Mouse (Mus musculus) limb, embryonic 13.5 days (tissue): Measurements from ENCODE around the gene Crls1. TPM values are rescaled to one million over a fixed set of nuclear protein-coding genes. Genes with fewer than 3 reads are reported as not detected.

Experiments used
- ATAC-seq: fragments of 200-750 bp; cut with Nextera tagmentation; 2 replicates; pipeline ENCODE4 v1.8.0; 2017; ENCODE audit warnings: low read depth, moderate number of reproducible peaks, moderate TSS enrichment; ENCODE audit not compliant: low FRiP score
- H3K27ac ChIP-seq: fragments of 300-500 bp; sonication (generic); 2 replicates; pipeline ENCODE4 v1.5.1; 2015; ENCODE audit warnings: inconsistent platforms, mild to moderate bottlenecking, moderate library complexity
- H3K27me3 ChIP-seq: fragments of 300-500 bp; sonication (generic); 2 replicates; pipeline ENCODE4 v1.6.1; 2015; ENCODE audit warnings: mild to moderate bottlenecking, inconsistent platforms
- H3K36me3 ChIP-seq: fragments of 300-500 bp; sonication (generic); 2 replicates; pipeline ENCODE4 v1.6.1; 2015; ENCODE audit warnings: inconsistent platforms, mild to moderate bottlenecking, moderate library complexity
- H3K4me1 ChIP-seq: fragments of 300-500 bp; sonication (generic); 2 replicates; pipeline ENCODE4 v1.6.1; 2015; ENCODE audit warnings: inconsistent platforms
- H3K4me2 ChIP-seq: fragments of 300-500 bp; sonication (generic); replicated peaks from 2 replicates; pipeline ENCODE4 v1.6.1; 2015; ENCODE audit warnings: inconsistent platforms, mild to moderate bottlenecking, moderate library complexity
- H3K4me3 ChIP-seq: fragments of 300-500 bp; sonication (generic); 2 replicates; pipeline ENCODE4 v1.5.1; 2015; ENCODE audit warnings: moderate library complexity, mild to moderate bottlenecking, inconsistent platforms
- H3K9ac ChIP-seq: fragments of 300-500 bp; sonication (generic); 2 replicates; pipeline ENCODE4 v1.6.1; 2015; ENCODE audit warnings: mild to moderate bottlenecking, inconsistent platforms
- H3K9me3 ChIP-seq: fragments of 300-500 bp; sonication (generic); 2 replicates; pipeline ENCODE4 v1.6.1; 2016; ENCODE audit warnings: inconsistent platforms
- WGBS: fragments of 180-500 bp; shearing (Covaris S2); methylation state at CpG from one replicate; pipeline ENCODE4 v1.1.7; 2015; 5-methylcytosine and 5-hydroxymethylcytosine counted together
- polyA plus RNA-seq: library from polyadenylated mRNA; unstranded; fragments of >200 nt; fragmentation: Nextera tagmentation; extraction: Ambion mirVana; gene quantifications from 2 replicates; pipeline ENCODE4 v1.2.1, GENCODE M21; 2015

Crls1 gene
- polyA plus RNA-seq, result 14.9 and 20.5 TPM in 2 replicates

DNA sequence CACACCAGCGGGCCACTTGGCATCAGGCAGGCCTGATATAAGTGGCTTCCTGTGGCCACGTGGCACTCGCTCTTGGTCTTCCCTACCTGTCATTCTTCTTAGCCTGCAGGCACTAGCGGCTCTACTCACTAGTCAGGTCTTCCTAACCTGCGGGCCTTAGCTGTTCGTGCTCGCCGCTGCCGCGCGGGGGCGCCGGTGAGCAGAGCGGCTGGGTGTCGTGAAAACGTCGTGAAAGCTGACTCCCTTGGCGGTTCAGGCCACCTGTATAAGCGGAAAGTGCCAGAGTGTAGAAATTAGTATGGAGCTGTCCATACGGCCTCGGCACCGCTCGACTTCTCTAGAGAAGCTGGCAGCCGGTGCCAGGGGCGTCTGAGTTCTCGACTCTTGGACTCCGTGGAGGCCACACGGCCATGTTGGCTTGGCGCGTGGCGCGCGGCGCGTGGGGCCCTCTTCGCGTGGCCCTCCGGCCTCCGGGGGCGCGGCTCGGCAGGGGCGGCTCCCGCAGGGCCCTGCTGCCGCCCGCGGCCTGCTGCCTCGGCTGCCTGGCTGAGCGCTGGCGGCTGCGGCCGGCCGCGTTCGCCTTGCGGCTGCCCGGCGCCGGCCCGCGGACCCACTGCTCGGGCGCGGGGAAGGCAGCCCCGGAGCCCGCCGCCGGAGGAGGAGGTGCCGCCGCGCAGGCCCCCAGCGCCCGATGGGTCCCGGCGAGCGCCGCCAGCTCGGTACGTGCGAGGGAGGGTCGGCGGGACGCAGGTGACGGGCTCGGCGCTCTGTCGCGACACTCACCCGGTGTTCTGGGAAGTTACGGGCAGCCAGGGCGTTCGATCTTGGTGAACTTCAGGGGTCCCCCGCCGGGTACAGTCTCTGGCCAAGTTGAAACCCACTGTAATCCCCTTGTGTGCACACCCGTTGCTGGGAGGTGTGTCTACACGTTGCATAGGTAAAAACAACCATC lies at the start of gene Crls1:
TSS of gene Crls1 (plus strand) at position 260 of the 952 bp plus-strand sequence.
- H3K4me2 ChIP-seq, result peak within 1 kb of the TSS; percentile 78
- peaks cover 15% of the 10 kb centered on the region for H3K4me1 ChIP-seq
- ATAC-seq, result peak; percentile 92
- peak within 1 kb of the TSS; percentile 94 for H3K9ac ChIP-seq
- H3K9me3 ChIP-seq, result no peaks in the 10 kb centered on the region
- under 1% methylated on average over 96 of the region's 96 CpGs for WGBS
- H3K36me3 ChIP-seq, result peaks cover 22% of the 10 kb centered on the region
- no peaks in the 10 kb centered on the region for H3K27me3 ChIP-seq
- H3K4me3 ChIP-seq, result peak within 1 kb of the TSS; percentile 96
- peak within 1 kb of the TSS; percentile 76 for H3K27ac ChIP-seq

DNA sequence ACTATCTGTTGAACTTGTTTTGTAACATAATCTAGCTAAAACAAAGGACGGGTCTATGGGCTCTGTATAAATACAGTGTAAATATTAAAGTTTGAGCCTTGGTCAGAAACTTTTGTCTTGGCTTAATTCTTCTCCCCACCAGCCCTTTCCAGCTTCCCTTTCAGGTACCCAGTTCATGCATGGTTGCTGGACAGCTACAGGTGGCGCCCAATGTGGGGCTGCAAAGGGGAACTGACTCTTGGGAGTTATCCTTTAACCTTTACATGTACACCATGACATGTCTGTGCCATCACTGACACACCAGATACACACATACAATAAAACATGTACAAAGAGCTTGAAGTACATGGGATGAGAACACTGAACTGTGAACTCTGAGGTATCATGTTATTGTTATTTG lies 43.5 kb upstream of the Crls1 start:
- no peaks in the 10 kb centered on the region for H3K4me1 ChIP-seq
- H3K4me2 ChIP-seq, result no peak overlapping the region
- no peak for ATAC-seq
- peaks cover 49% of the 10 kb centered on the region for H3K36me3 ChIP-seq
- no peaks in the 10 kb centered on the region for H3K27me3 ChIP-seq
- no peak overlapping the region for H3K27ac ChIP-seq
- no peak overlapping the region for H3K9ac ChIP-seq
- H3K9me3 ChIP-seq, result 0 out of 2 replicates have a peak, but pooled peaks cover 3% of the 10 kb centered on the region
- WGBS, result 84% methylated on average over 2 of the region's 2 CpGs
- no peak overlapping the region for H3K4me3 ChIP-seq

DNA sequence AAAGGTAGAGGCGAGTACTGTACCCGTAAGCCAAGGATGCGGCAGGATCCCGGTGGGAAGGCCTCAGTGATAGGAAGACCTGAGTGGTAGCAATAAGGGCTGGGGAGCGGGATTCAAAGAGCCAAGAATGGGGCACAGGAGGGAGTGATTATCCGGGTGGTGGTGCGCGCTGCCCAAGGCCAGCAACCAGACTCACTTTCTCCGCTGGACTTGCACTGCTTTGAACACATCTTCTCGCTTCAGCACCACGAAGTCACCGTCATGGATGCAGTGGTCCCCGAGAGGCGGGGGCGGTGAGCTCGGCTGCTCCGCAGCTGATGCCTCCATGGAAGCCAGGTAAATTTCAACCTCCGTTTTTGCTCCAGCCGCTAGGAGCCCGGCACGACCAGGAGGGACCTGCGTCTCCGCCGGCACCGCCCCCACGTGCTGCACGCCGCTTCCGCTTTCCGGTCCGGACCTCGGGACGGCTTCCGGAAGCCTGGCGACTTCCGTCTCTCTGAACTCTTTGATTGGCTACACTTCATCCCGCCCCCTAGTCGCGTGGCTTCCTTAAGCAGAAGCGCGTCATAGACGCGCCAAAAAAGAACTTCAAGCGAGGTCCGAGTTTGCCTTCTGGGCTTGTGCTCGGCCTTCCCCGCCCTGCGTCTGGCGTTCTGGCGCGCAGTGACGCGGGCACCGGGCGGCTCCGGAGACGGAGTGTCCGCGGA lies 30.7 kb upstream of the Crls1 start, which contains the start of the genes Trmt6 and Mcm8:
TSS of gene Trmt6 (minus strand) at position 448 of the 707 bp plus-strand sequence.
TSS of gene Mcm8 (plus strand) at position 534 of the 707 bp plus-strand sequence.
- H3K27ac ChIP-seq, result peak within 1 kb of the TSS; percentile 65
- ATAC-seq, result peak; percentile 100
- H3K9ac ChIP-seq, result peak within 1 kb of the TSS; percentile 80
- peaks cover 26% of the 10 kb centered on the region for H3K36me3 ChIP-seq
- WGBS, result under 1% methylated on average over 59 of the region's 59 CpGs
- peak within 1 kb of the TSS; percentile 88 for H3K4me2 ChIP-seq
- H3K4me1 ChIP-seq, result peaks cover 12% of the 10 kb centered on the region
- no peaks in the 10 kb centered on the region for H3K9me3 ChIP-seq
- no peaks in the 10 kb centered on the region for H3K27me3 ChIP-seq
- peak within 1 kb of the TSS; percentile 80 for H3K4me3 ChIP-seq

DNA sequence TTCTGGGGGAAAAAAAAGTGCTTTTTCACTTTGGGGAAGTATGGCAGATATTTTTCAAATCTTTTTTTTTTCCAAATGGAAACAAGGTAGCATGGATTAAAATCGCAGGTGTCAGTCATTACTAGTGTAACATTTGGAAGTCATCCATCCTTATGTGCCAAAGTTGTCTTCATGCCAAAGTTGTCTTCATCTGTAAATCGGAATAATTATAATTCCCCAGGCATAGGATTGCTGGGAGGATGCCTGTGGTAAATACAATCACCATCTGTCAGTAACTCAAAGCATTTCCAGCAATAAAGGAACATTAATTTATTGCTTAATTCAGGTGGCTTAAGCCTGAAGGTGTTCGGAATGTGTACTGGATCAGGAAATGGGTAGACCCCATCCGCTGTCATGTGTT lies 5.4 kb upstream of the Crls1 start:
- H3K27ac ChIP-seq, result no peak overlapping the region
- H3K4me1 ChIP-seq, result no peaks in the 10 kb centered on the region
- no peak overlapping the region for H3K4me2 ChIP-seq
- H3K4me3 ChIP-seq, result no peak overlapping the region
- WGBS, result 89% methylated on average over 4 of the region's 4 CpGs
- H3K9ac ChIP-seq, result no peak overlapping the region
- ATAC-seq, result no peak
- H3K9me3 ChIP-seq, result no peaks in the 10 kb centered on the region
- peaks cover 22% of the 10 kb centered on the region for H3K36me3 ChIP-seq
- H3K27me3 ChIP-seq, result no peaks in the 10 kb centered on the region

DNA sequence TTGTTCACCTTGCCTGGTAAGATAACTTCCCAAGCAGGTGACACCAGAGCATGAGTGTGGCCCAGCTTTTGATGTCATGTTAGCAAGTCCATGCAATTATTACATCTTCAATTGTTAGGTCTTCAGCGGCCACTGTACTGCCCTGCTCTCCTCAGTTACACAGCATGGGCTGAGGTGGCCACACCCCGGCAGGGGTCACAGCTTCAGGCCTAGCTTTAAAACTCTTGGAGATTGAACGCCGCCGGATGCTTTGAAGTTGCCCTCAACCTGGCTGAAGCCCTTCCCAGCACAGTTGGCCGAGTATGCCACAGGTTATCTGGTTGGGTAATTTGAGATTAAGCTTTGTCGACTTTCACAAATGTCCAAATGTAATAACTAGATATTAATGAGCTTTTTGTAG lies 1.1 kb downstream of the Crls1 start:
- 21% methylated on average over 7 of the region's 7 CpGs for WGBS
- peaks cover 15% of the 10 kb centered on the region for H3K4me1 ChIP-seq
- H3K36me3 ChIP-seq, result peaks cover 29% of the 10 kb centered on the region
- H3K9me3 ChIP-seq, result no peaks in the 10 kb centered on the region
- peak overlapping the region; percentile 94 for H3K9ac ChIP-seq
- no peaks in the 10 kb centered on the region for H3K27me3 ChIP-seq
- ATAC-seq, result no peak
- peak overlapping the region; percentile 78 for H3K4me2 ChIP-seq
- peak overlapping the region; percentile 96 for H3K4me3 ChIP-seq
- H3K27ac ChIP-seq, result no peak overlapping the region

DNA sequence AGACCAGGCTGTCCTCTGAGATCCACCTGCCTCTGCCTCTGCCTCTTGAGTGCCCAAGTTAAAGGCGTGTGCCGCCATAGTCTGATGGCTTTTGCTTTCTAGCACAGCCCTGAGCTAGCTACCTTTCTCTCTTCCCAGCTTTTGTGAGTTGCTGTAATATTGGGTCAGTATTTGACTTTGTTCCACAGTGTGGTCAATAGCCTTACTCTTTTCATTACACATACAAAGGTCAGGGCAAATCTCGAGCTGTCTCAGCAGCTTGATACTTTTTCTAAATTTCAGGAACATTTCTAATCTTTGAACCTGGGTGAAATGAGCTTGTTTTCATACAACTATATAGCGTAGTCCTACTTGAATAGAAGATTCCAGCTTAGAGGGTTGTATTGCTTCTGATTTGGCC lies 1.9 kb downstream of the Crls1 start:
- H3K27me3 ChIP-seq, result no peaks in the 10 kb centered on the region
- H3K9ac ChIP-seq, result no peak overlapping the region; the same call in 1 of the 2 replicates
- H3K4me1 ChIP-seq, result peaks cover 15% of the 10 kb centered on the region
- peak overlapping the region; percentile 96 for H3K4me3 ChIP-seq
- H3K4me2 ChIP-seq, result peak overlapping the region; percentile 78
- H3K9me3 ChIP-seq, result no peaks in the 10 kb centered on the region
- no peak overlapping the region for H3K27ac ChIP-seq
- no peak for ATAC-seq
- H3K36me3 ChIP-seq, result peaks cover 37% of the 10 kb centered on the region
- WGBS, result 88% methylated on average over 4 of the region's 4 CpGs

DNA sequence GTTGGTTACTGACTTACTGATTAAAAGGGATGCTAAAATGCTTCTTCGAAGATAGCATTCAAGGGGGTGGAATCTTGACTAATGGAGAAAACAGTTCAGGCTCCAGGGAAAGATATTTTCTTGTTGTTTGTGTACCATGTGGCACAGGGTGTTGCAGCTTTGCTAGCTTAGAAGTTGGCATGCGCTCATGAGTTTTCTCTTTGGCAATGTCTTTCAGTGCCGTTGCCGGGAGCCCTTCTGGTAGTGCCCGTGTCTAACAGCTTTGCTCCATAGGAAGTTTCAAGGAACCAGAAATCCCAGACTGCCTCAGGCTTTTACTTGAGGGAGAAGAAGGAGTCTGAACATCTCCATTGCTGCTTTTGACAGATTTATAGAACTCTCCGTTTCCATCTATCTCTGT lies 2.7 kb downstream of the Crls1 start:
- H3K4me1 ChIP-seq, result peaks cover 15% of the 10 kb centered on the region
- H3K4me2 ChIP-seq, result no peak overlapping the region
- no peak overlapping the region for H3K9ac ChIP-seq
- ATAC-seq, result no peak
- 92% methylated on average over 6 of the region's 6 CpGs for WGBS
- H3K27me3 ChIP-seq, result no peaks in the 10 kb centered on the region
- H3K9me3 ChIP-seq, result no peaks in the 10 kb centered on the region
- H3K4me3 ChIP-seq, result no peak overlapping the region
- peaks cover 42% of the 10 kb centered on the region for H3K36me3 ChIP-seq
- no peak overlapping the region for H3K27ac ChIP-seq

DNA sequence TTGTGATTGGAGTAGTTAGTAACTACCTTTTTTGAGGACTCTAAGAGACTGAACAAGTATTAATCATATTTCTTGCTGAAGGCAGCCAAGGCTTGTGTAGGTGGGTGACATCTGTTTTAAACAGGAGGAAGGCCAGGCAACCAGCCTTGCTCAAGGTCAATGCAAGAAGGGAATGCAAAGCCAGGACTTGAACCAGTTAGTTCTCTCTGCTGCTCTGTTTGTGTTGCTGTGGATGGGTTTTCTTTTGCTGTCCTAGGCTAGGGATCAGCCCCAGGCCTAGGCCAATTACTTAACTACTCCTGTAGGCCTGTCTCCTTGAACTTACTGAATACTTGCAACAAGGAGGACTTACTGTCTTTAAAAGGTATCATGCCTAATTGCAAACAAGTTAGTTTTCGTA lies 6.6 kb downstream of the Crls1 start:
- H3K27me3 ChIP-seq, result no peaks in the 10 kb centered on the region
- H3K27ac ChIP-seq, result no peak overlapping the region
- no peak overlapping the region for H3K4me2 ChIP-seq
- no peaks in the 10 kb centered on the region for H3K9me3 ChIP-seq
- H3K4me3 ChIP-seq, result no peak overlapping the region
- ATAC-seq, result no peak
- WGBS, result 87% methylated on average over 1 of the region's 1 CpGs
- peaks cover 4% of the 10 kb centered on the region for H3K4me1 ChIP-seq
- peaks cover 42% of the 10 kb centered on the region for H3K36me3 ChIP-seq
- H3K9ac ChIP-seq, result no peak overlapping the region

DNA sequence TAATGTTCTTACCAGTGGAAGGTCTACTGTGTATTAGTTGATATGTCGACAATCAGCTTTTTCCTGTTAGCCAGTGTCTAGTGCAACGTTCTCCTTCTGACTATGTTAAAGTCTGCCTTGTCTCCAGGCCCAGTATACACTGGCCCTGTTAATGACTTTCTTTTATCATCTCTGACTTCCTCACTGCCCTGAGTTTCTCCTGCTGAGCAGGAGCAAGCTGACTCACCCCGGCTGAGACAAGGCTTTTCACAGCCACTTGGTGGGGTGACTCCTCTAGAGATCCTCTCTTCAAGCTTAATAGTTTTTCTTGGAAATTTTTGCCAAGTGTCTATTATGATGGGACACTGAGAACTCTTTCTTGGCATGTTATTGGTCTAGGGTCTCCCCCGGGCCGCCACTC lies 9.9 kb downstream of the Crls1 start:
- no peak overlapping the region for H3K4me3 ChIP-seq
- WGBS, result 86% methylated on average over 5 of the region's 5 CpGs

DNA sequence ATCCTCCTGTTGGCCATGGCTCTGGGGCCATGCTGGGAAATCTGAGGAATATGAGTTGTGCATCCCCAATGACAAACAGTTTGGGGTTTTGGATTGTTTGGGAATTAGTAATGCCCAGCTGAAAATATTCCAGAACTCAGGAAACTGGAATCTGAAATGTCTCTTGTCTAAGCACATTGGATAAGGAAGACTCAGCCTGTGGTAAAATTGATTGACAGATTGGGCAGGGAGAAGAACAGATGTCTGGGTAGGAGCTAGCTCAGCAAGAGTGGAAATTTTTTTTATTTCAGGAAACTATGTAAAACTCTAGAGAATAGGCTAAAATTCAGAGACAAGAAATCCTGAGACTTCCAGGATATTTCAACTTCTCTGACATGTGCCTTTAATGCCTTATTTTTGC lies 14.0 kb downstream of the Crls1 start:
- Histone ChIP-seq H3K4me3 (no peak overlapping the region), H3K9me3 (no peaks in the 10 kb centered on the region), H3K4me1 (no peaks in the 10 kb centered on the region), H3K9ac (no peak overlapping the region), H3K4me2 (no peak overlapping the region), H3K36me3 (peaks cover 20% of the 10 kb centered on the region), H3K27ac (no peak overlapping the region), H3K27me3 (no peaks in the 10 kb centered on the region)
- no peak for ATAC-seq

More for the DNA sequence above, 9.9 kb downstream of the Crls1 start:
- Histone ChIP-seq H3K9ac (no peak overlapping the region), H3K4me1 (no peaks in the 10 kb centered on the region), H3K36me3 (peaks cover 30% of the 10 kb centered on the region), H3K27me3 (no peaks in the 10 kb centered on the region), H3K4me2 (no peak overlapping the region), H3K9me3 (no peaks in the 10 kb centered on the region), H3K27ac (no peak overlapping the region)
- no peak for ATAC-seq

DNA sequence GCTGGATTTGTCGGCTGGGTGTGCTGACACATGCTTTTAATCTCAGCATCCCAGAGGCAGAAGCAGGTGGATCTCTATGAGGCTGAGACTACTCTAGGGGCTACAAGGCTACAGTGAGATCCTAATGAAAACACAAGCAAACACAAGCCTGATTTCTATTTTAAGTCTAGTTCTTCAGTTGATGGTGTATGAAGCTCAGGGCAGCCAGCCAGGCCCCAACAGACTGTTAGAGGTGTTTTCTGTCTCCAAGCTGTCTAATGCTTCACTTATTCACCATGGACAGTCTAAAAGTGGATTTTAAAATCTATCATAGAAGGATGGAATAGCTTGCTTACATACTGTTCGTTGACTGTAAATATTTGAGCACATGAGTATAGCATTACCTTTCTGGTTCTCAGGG lies 15.0 kb downstream of the Crls1 start:
- H3K4me1 ChIP-seq, result no peaks in the 10 kb centered on the region
- H3K4me2 ChIP-seq, result no peak overlapping the region
- 85% methylated on average over 2 of the region's 2 CpGs for WGBS
- H3K27me3 ChIP-seq, result no peaks in the 10 kb centered on the region
- ATAC-seq, result no peak
- H3K9me3 ChIP-seq, result no peaks in the 10 kb centered on the region
- H3K36me3 ChIP-seq, result peaks cover 25% of the 10 kb centered on the region
- no peak overlapping the region for H3K27ac ChIP-seq
- H3K9ac ChIP-seq, result no peak overlapping the region
- no peak overlapping the region for H3K4me3 ChIP-seq

DNA sequence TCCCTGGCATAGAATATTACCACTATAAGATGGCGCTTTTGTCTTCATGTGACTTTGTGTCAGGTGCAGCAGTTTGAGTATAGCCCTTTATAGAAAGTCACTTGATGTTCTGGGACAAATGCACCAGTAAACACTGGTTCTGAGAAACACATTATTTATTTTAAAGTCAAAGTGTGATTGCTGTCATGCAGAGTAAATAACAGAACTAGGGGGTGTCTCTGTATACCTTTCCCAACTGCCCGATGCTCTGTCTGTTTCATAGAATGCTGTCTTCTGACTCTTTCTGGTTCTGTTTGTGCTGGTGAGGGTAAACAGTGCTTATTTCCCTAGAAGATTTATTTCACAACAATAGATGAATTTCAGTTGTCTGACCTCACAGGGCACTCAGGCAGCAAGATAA lies 16.9 kb downstream of the Crls1 start:
- H3K9me3 ChIP-seq, result no peaks in the 10 kb centered on the region
- ATAC-seq, result no peak
- no peak overlapping the region for H3K4me3 ChIP-seq
- H3K27me3 ChIP-seq, result no peaks in the 10 kb centered on the region
- no peak overlapping the region for H3K27ac ChIP-seq
- H3K36me3 ChIP-seq, result peaks cover 37% of the 10 kb centered on the region
- WGBS, result 96% methylated on average over 2 of the region's 2 CpGs
- no peak overlapping the region for H3K4me2 ChIP-seq
- no peak overlapping the region for H3K9ac ChIP-seq
- no peaks in the 10 kb centered on the region for H3K4me1 ChIP-seq
